9 mouse cellular contexts compared by ENCODE assay signal in genomic region chr7:35584786-35585190, GRCm38 (mm10). TPM values are rescaled to one million over a fixed set of nuclear protein-coding genes. Genes with fewer than 3 reads are reported as not detected.
DNase-seq lines count a peak whose midpoint lies in the region; ATAC-seq and TF ChIP-seq lines count a peak whose summit lies in the region.
"Had no signal": no experiment of that assay in that cellular context is flagged by ENCODE, and none has a peak within 500 bp of the region (broad histone marks: within the 10 kb centered on the region; RNA-seq: fewer than 3 reads in every experiment).

No protein-coding gene starts in this region.

- ATAC-seq in embryonic facial prominence, embryonic 15.5 days (ENCODE audit: insufficient number of reproducible peaks, low FRiP score, low TSS enrichment, low read depth) = no peak
- no peak for ATAC-seq in hindbrain, embryonic 16.5 days
- no peak for ATAC-seq in inflammation-experienced regulatory T-cells, adult 6 months

- no peak for TF ChIP-seq POLR2A in lung, adult 2 months (IDR thresholded peaks at IDR 0.05; ENCODE audit: borderline replicate concordance, extremely low read depth, low read depth, low read length)
- no peak for TF ChIP-seq POLR2A in olfactory bulb, adult 2 months (IDR thresholded peaks at IDR 0.05; ENCODE audit: insufficient read depth, low read depth, low read length)

- peaks cover 31% of the 10 kb centered on the region for H3K27me3 ChIP-seq in E14TG2a.4 (ENCODE audit: insufficient read depth, low read length)
- H3K27me3 ChIP-seq in embryonic facial prominence, embryonic 15.5 days = peaks cover 45% of the 10 kb centered on the region
- H3K27me3 ChIP-seq in hindbrain, embryonic 16.5 days (replicated peaks; ENCODE audit: control insufficient read depth, insufficient read depth, low read length) = peaks cover 20% of the 10 kb centered on the region

- no peak for TF ChIP-seq CTCF in E14TG2a.4 (conservative IDR thresholded peaks at IDR 0.05; ENCODE audit: low read length)
- no peak for TF ChIP-seq CTCF in lung, adult 2 months (IDR thresholded peaks at IDR 0.05; ENCODE audit: insufficient read depth, low read length)
- TF ChIP-seq CTCF in olfactory bulb, adult 2 months (IDR thresholded peaks at IDR 0.05; ENCODE audit: insufficient read depth, low read depth, low read length) = no peak

- H3K36me3 ChIP-seq in E14TG2a.4 (ENCODE audit: insufficient read depth, low read length) = peaks cover 11% of the 10 kb centered on the region; the same call in 1 of the 2 replicates
- no peaks in the 10 kb centered on the region for H3K36me3 ChIP-seq in embryonic facial prominence, embryonic 15.5 days
- no peaks in the 10 kb centered on the region for H3K36me3 ChIP-seq in hindbrain, embryonic 16.5 days (ENCODE audit: control insufficient read depth, insufficient read depth, low read length)

- peak overlapping the region; percentile 100 for H3K4me2 ChIP-seq in embryonic facial prominence, embryonic 15.5 days (replicated peaks)
- peak overlapping the region; percentile 100 for H3K4me2 ChIP-seq in hindbrain, embryonic 16.5 days (ENCODE audit: low read length)

- peaks cover 40% of the 10 kb centered on the region for H3K4me1 ChIP-seq in E14TG2a.4 (replicated peaks; ENCODE audit: low read depth, low read length)
- H3K4me1 ChIP-seq in embryonic facial prominence, embryonic 15.5 days = peaks cover 40% of the 10 kb centered on the region
- H3K4me1 ChIP-seq in hindbrain, embryonic 16.5 days (ENCODE audit: control insufficient read depth, insufficient read depth, low read depth, low read length) = peaks cover 19% of the 10 kb centered on the region
- peaks cover 9% of the 10 kb centered on the region for H3K4me1 ChIP-seq in lung, adult 2 months (ENCODE audit: control insufficient read depth, insufficient read depth, low read length)
- peaks cover 23% of the 10 kb centered on the region for H3K4me1 ChIP-seq in olfactory bulb, adult 2 months (ENCODE audit: control insufficient read depth, insufficient read depth, low read length)

- under 1% methylated on average over 50 of the region's 50 CpGs for WGBS in embryonic facial prominence, embryonic 15.5 days
- WGBS in hindbrain, embryonic 16.5 days = under 1% methylated on average over 50 of the region's 50 CpGs
- WGBS in lung, adult 2 months = under 1% methylated on average over 50 of the region's 50 CpGs
- WGBS in olfactory bulb, adult 2 months = under 1% methylated on average over 50 of the region's 50 CpGs

- H3K9ac ChIP-seq in embryonic facial prominence, embryonic 15.5 days = peak overlapping the region; percentile 33
- H3K9ac ChIP-seq in hindbrain, embryonic 16.5 days (ENCODE audit: low read depth, low read length) = peak overlapping the region; percentile 59

- DNase-seq in adrenal gland, adult 2 months = peak; percentile 56
- no peak for DNase-seq in adrenal gland, adult 8-10 months
- no peak for DNase-seq in lung, adult 2 months

- H3K9me3 ChIP-seq in E14TG2a.4 (ENCODE audit: low read length) = no peaks in the 10 kb centered on the region
- H3K9me3 ChIP-seq in embryonic facial prominence, embryonic 15.5 days (replicated peaks) = no peaks in the 10 kb centered on the region
- H3K9me3 ChIP-seq in hindbrain, embryonic 16.5 days (ENCODE audit: control insufficient read depth, low read length) = no peaks in the 10 kb centered on the region

- peak overlapping the region; percentile 97 for H3K4me3 ChIP-seq in E14TG2a.4 (replicated peaks; ENCODE audit: low read length)
- H3K4me3 ChIP-seq in embryonic facial prominence, embryonic 15.5 days (replicated peaks) = peak overlapping the region; percentile 82
- peak overlapping the region; percentile 65 for H3K4me3 ChIP-seq in hindbrain, embryonic 16.5 days (ENCODE audit: low read length)
- peak overlapping the region; percentile 65 for H3K4me3 ChIP-seq in lung, adult 2 months (replicated peaks; ENCODE audit: extremely low read depth, low read depth, low read length)
- peak overlapping the region; percentile 64 for H3K4me3 ChIP-seq in olfactory bulb, adult 2 months (ENCODE audit: insufficient read depth, low read depth, low read length)

- H3K27ac ChIP-seq in embryonic facial prominence, embryonic 15.5 days (replicated peaks) = no peak overlapping the region
- H3K27ac ChIP-seq in hindbrain, embryonic 16.5 days (ENCODE audit: low read depth, low read length) = no peak overlapping the region
- no peak overlapping the region for H3K27ac ChIP-seq in olfactory bulb, adult 2 months (ENCODE audit: insufficient read depth, low read depth, low read length)

RNA-seq across cellular contexts. Expression of gene Rgs9bp, which starts 0.6 kb away (rescaled TPM):
- total RNA-seq in adrenal gland, adult 2 months (2021) = under 1 TPM; 0.17 to 0.21 TPM
- polyA plus RNA-seq in adrenal gland, adult 2 months (2012; rRNA removed) = 0.04 and 0.07 TPM in 2 replicates
- under 1 TPM; 0.11 to 0.24 (median 0.18) TPM for total RNA-seq in adrenal gland, adult 8-10 months (2022)
- 0.19 and 0.20 TPM in 2 replicates for polyA plus RNA-seq in embryonic facial prominence, embryonic 15.5 days (2015; fragmentation: Nextera tagmentation; extraction: Ambion mirVana)
- 0.07 and 0.10 TPM in 2 replicates for polyA plus RNA-seq in hindbrain, embryonic 16.5 days (2015; fragmentation: Nextera tagmentation; extraction: Ambion mirVana)
- 0.06 and 0.11 TPM in 2 replicates for polyA plus RNA-seq in lung, adult 2 months (2012; rRNA removed)
- not detected in 2 replicates for polyA plus RNA-seq in olfactory bulb, adult 2 months (2012; ENCODE audit: insufficient read depth, insufficient read length, low replicate concordance, missing spikeins)
- polyA plus RNA-seq in inflammation-experienced regulatory T-cells, adult 6 months (2017; shearing (Covaris generic)) = not detected

RNA-seq across cellular contexts. Expression of gene Ankrd27, which starts 1.3 kb away (rescaled TPM):
- total RNA-seq in adrenal gland, adult 2 months (2021) = 10 to 100 TPM; 27.7 to 30.4 TPM
- polyA plus RNA-seq in adrenal gland, adult 2 months (2012; rRNA removed) = 14.5 and 19.9 TPM in 2 replicates
- 10 to 100 TPM; 26.0 to 39.4 (median 30.5) TPM for total RNA-seq in adrenal gland, adult 8-10 months (2022)
- 41.7 and 42.5 TPM in 2 replicates for polyA plus RNA-seq in embryonic facial prominence, embryonic 15.5 days (2015; fragmentation: Nextera tagmentation; extraction: Ambion mirVana)
- polyA plus RNA-seq in hindbrain, embryonic 16.5 days (2015; fragmentation: Nextera tagmentation; extraction: Ambion mirVana) = 17.3 and 21.4 TPM in 2 replicates
- polyA plus RNA-seq in lung, adult 2 months (2012; rRNA removed) = 23.4 and 28.7 TPM in 2 replicates
- not detected in 2 replicates for polyA plus RNA-seq in olfactory bulb, adult 2 months (2012; ENCODE audit: insufficient read depth, insufficient read length, low replicate concordance, missing spikeins)
- polyA plus RNA-seq in inflammation-experienced regulatory T-cells, adult 6 months (2017; shearing (Covaris generic)) = 10 to 100 TPM; 44.9 to 51.8 (median 50.5) TPM

RNA-seq across cellular contexts. Expression of gene Nudt19, which starts 28.7 kb away (rescaled TPM):
- total RNA-seq in adrenal gland, adult 2 months (2021) = 10 to 100 TPM; 53.1 to 53.5 TPM
- 112 and 122 TPM in 2 replicates for polyA plus RNA-seq in adrenal gland, adult 2 months (2012; rRNA removed)
- 10 to 100 TPM; 44.2 to 54.7 (median 49.3) TPM for total RNA-seq in adrenal gland, adult 8-10 months (2022)
- 49.5 and 50.0 TPM in 2 replicates for polyA plus RNA-seq in embryonic facial prominence, embryonic 15.5 days (2015; fragmentation: Nextera tagmentation; extraction: Ambion mirVana)
- polyA plus RNA-seq in hindbrain, embryonic 16.5 days (2015; fragmentation: Nextera tagmentation; extraction: Ambion mirVana) = 112 and 129 TPM in 2 replicates
- polyA plus RNA-seq in lung, adult 2 months (2012; rRNA removed) = 20.6 and 22.3 TPM in 2 replicates
- not detected in 2 replicates for polyA plus RNA-seq in olfactory bulb, adult 2 months (2012; ENCODE audit: insufficient read depth, insufficient read length, low replicate concordance, missing spikeins)
- polyA plus RNA-seq in inflammation-experienced regulatory T-cells, adult 6 months (2017; shearing (Covaris generic)) = 10 to 100 TPM; 48.7 to 54.7 (median 50.4) TPM

RNA-seq across cellular contexts. Expression of gene Tdrd12, which starts 47.2 kb away (rescaled TPM):
- under 1 TPM in 1 of 2 experiments, not detected in 1; 0.23 TPM for total RNA-seq in adrenal gland, adult 2 months (2021)
- polyA plus RNA-seq in adrenal gland, adult 2 months (2012; rRNA removed) = not detected in 2 replicates
- under 1 TPM in 2 of 4 experiments, not detected in 2; 0.16 to 0.63 TPM for total RNA-seq in adrenal gland, adult 8-10 months (2022)
- polyA plus RNA-seq in embryonic facial prominence, embryonic 15.5 days (2015; fragmentation: Nextera tagmentation; extraction: Ambion mirVana) = 0.39 TPM in 1 of 2 replicates, not detected in the other
- polyA plus RNA-seq in hindbrain, embryonic 16.5 days (2015; fragmentation: Nextera tagmentation; extraction: Ambion mirVana) = 0.62 and 0.81 TPM in 2 replicates
- polyA plus RNA-seq in lung, adult 2 months (2012; rRNA removed) = 0.04 and 0.06 TPM in 2 replicates
- not detected in 2 replicates for polyA plus RNA-seq in olfactory bulb, adult 2 months (2012; ENCODE audit: insufficient read depth, insufficient read length, low replicate concordance, missing spikeins)
- not detected for polyA plus RNA-seq in inflammation-experienced regulatory T-cells, adult 6 months (2017; shearing (Covaris generic))
- total RNA-seq: hematopoietic stem cell, adult 5-6 weeks had no signal

Comparison
In these comparisons a context has a peak if more than half of its experiments do, and no peak if none do; other contexts are left out.
1. RNA of gene Ankrd27, which starts 1.3 kb away (polyA plus RNA-seq): 44.9 to 51.8 TPM in inflammation-experienced regulatory T-cells, adult 6 months, 41.7 to 42.5 TPM in embryonic facial prominence, embryonic 15.5 days, 23.4 to 28.7 TPM in lung, adult 2 months, 14.5 to 19.9 TPM in adrenal gland, adult 2 months and 17.3 to 21.4 TPM in hindbrain, embryonic 16.5 days; not detected in olfactory bulb, adult 2 months; every median in the first group is over 10 times any median in the second.
2. RNA of gene Nudt19, which starts 28.7 kb away (polyA plus RNA-seq): 112 to 129 TPM in hindbrain, embryonic 16.5 days, 112 to 122 TPM in adrenal gland, adult 2 months, 48.7 to 54.7 TPM in inflammation-experienced regulatory T-cells, adult 6 months, 49.5 to 50.0 TPM in embryonic facial prominence, embryonic 15.5 days and 20.6 to 22.3 TPM in lung, adult 2 months; not detected in olfactory bulb, adult 2 months; every median in the first group is over 10 times any median in the second.
3. Peak in every context shown above with its lines, with median percentiles within 50 percentile points of each other: H3K4me3 ChIP-seq.